Mouse (Mus musculus) left cerebral cortex, postnatal 4 days (tissue): Measurements from ENCODE around the gene Grk6. TPM values are rescaled to one million over a fixed set of nuclear protein-coding genes. Genes with fewer than 3 reads are reported as not detected.

Source experiments
- DNase-seq: peaks from one replicate; pipeline ENCODE4 v3.0.0-alpha.2; 2022
- intact Hi-C: fragments of 180-260 bp; cut with DNase I; formaldehyde crosslinking; loops from one replicate; pipeline ENCODE4 v1.15.1; 2025
- total RNA-seq, 2 experiments: library from RNA; stranded (reverse); gene quantifications; 2 replicates each; pipeline ENCODE4 v1.2.3; 2021

Gene Grk6
- total RNA-seq, 2 experiments from 2014 or later, result 73.8 to 78.8 TPM

DNA sequence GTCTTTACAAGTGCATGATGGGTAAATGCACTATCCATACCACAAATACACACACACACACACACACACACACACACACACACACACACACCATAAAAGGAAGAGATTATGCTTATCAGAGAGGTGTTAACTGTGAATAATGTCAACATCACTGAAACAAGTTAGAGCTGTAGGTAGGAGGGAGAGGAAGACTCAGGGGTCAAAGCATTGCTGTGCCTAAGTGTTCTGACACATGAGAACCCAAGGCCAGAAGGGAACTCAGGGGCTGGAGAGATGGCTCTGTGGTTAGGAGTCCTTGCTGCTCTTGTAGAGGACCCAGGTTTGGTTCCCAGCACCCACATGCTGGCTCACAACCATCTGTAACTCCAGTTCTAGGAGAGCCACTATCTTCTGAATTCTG lies 35.1 kb downstream of the Grk6 start:
- intact Hi-C loops, result loop anchor here (5.0 kb wide), 1 partner anchor 37 kb away; no protein-coding TSS in a partner anchor
- DNase-seq, result no peak

DNA sequence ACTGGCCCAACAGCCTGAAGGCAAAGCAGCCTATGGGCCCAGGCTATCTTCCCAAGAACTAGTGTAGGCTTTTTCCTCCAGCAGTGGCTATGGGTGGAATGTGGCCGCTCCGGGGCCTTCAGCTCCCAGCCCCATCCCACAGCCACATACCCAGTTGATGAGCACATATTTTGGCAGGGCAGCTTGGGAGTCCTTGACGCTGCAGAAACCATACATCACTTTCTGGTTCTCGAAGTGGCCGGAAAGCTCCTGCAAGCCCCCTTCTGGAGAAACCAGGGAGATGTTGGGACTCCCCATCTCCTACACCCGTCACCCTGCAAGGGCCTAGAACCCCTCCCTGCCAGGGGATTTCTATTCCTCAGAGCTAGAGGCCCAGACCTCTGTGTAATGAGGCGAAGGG lies 37.7 kb downstream of the Grk6 start:
- DNase-seq, result no peak
- intact Hi-C loops, result no loop called here

DNA sequence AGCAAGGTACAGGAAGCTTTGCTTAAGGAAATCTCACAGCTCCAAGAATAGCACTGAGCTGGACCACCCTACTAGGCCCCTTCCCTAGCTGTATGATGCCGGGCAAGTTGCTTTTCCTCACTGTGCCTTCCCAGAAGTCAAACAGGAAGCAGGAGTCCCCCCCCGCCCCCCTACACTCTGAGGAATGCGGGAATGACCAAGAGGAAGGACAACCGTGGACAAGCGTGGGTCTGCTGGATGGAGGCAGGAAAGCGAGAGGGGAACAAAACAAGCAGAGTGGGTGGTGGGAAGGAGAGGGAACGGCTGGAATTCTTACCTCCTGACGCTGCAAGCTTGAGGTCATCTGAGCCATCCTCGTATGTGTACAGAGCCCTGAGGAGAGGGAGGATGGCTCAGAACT lies 38.2 kb downstream of the Grk6 start:
- DNase-seq, result no peak
- intact Hi-C loops, result no loop called here

DNA sequence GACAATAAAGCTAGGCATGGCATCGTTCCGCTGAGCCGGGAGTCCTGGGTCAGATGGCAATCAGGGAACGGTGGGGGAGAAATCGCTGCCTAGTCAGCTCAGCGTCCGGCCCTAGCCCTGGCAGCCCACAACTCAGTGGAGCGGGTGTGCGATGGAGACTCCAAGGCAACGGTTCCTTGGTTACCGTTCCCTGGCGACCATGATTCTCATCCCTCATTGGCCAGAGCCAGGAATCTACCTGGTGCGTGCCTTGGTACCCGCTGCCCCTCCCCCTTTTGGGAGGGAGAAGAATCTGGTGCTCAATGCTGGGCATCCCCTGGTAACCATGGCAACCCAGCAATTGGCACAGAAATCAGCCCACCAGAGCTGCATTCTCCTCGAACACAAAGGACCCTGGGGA lies 38.7 kb downstream of the Grk6 start:
- intact Hi-C loops, result no loop called here
- peak; percentile 93 for DNase-seq

DNA sequence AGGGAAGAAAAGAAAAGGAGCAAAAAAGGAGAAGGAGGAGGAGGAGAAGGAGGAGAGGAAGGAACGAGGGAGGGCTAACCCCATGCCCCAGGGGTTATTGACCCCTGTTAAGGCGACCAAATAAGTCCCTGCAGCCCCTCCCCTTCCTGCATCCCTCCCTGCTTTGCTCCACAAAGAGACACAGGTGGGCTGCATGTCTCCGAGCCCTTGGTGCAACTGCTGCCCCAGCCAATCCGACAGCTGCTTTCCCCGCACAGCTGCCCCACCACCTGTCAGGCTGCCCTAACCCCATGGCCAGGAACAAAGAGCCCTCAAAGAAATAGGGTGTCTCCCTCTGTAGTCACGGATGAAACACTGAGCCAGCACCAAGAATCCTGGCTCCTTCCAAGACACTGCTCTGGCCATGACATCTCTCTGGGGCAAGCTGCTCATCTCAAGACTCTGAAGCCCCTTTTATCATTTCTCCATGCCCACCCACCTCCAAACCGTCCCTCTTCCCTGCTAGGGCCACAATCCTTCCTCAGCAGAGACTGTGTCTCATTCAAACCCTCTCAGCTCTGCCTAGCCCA lies 39.7 kb downstream of the Grk6 start:
- no peak for DNase-seq
- intact Hi-C loops, result no loop called here

DNA sequence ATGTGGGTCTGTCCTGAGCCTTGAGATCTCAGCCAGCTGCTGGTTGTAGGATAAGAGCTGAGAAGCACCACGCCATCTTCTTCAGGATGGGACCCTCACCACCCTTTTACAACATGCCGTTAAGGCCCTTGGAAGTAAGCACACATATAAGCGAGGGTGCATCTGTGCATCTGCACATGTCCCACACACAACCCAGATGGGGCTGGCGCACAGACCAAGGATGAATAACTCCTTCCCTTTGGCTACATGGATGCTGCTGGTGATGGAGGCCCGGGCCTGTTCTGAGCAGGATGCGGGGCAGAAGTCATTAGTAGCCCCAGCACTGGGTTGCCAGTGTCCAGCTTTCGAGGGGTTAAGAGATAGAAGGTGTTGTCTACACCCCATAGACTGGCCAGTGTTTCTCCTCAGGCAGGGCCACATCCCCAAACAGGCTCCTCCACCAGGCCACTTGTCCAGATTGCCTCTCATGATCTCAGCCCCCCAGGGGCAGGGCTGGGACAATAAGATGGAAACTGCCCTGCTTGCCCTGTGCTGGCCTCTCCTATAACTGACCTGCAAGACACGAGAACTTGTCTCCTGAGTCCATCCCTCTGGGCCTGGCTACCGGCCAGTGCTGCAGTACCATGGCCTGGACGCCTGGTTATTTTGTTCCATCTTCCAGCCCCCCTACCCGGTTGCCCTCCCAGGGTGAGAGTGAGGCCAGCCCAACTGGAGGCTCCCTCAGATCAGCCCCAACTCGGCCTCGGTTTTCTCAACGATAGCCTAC lies 41.3 kb downstream of the Grk6 start:
- intact Hi-C loops, result no loop called here
- peak; percentile 72 for DNase-seq

DNA sequence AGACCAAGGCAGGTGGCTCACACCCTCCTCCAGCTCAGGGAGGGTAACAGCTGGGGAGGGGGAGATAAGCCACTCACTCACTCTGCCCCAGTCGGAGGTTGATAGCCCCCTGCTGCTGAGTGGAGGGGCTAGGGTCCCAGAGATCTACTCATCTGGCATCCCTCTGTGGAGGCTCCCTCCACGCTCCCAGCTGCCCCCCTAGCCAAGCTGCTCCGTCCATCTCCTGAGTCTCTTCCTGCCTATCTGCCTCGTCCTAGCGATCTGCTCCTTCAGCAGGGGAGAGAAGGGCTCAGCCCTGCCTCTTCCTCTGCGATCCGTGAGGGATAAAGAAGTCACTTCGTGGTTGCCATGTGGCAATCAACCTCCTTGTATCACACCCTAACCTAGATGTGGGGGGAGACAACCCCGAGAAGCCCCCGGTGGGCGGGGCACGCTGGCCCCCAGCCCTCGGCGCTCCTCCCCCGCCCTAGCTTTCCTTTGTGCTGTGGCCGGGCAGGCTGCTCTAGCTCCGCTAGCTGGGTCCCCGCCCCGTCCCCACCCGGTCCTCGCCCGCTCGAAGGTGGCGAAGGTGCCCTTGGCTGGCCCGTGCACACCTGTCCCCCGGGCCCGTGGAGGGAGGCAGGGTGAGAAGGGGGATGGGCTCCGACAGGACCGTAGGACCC lies 42.2 kb downstream of the Grk6 start:
- intact Hi-C loops, result no loop called here
- DNase-seq, result peak; percentile 69

DNA sequence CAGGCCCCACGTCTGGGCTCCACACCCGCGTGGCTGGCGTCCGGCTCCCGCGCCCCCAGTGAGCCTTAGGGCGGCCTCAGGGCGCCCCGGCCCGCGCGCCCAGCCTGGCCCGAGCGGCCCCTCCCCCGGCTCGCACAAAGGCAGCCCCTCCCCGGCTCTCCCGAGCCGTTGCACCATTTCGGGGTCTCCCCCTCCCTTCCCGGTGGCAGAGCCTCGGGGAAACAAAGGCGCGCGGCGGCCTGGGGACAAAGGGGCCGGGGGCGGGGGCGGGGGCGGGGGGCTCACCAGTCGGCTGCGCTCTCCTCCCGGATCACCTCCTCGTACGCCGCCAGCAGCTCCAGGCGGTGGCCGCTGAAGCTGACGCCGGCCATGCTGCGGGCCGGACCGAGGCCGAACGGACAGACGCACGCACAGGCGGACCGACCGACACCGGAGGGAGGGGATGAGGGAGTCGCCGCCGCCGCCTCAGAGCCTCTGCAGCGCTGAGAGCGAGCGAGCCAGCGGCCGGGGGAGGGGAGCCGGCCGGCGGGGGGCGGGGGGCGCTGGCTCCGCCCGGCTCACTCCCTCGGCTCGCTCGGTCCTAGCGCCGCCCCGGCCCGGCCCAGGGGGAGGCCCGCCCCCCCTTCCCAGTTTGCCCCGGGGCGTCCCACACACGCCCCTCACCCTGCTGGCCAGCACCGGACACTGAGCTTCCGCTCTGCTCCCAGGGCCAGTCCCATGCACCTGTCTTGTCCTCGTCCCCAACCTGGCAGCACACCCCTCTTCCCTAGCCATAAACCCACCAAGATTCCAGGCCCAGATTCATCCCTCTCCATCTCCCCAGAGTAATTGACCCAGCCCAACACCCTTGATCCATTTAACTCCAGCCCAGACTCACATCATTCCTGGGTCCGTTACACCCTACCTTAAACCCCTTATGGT lies 43.0 kb downstream of the Grk6 start, which contains the start of gene Dbn1:
TSS of gene Dbn1 (minus strand) at position 534 of the 921 bp plus-strand sequence.
- DNase-seq, result peak; percentile 78
- intact Hi-C loops, result no loop called here

DNA sequence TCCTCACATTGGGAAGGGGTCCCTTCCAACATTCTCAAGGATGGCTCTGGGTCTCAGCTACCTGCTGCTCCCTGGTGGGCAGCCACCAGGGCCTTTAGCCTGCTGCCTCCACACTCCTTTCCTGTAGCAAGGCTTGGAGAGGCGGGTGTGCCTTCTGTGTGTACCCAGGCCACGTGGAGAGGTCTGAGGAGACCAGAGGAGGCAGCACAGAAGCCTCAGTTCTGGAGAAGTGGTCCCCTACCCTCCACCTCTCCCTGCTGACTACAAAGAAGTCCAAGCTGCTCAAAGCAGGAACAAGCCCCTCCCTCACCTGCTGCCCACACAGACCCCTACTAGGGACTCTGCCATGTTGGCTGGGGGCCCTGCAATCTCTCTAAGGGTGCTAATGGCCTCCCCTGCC lies 49.4 kb downstream of the Grk6 start:
- intact Hi-C loops, result no loop called here

DNA sequence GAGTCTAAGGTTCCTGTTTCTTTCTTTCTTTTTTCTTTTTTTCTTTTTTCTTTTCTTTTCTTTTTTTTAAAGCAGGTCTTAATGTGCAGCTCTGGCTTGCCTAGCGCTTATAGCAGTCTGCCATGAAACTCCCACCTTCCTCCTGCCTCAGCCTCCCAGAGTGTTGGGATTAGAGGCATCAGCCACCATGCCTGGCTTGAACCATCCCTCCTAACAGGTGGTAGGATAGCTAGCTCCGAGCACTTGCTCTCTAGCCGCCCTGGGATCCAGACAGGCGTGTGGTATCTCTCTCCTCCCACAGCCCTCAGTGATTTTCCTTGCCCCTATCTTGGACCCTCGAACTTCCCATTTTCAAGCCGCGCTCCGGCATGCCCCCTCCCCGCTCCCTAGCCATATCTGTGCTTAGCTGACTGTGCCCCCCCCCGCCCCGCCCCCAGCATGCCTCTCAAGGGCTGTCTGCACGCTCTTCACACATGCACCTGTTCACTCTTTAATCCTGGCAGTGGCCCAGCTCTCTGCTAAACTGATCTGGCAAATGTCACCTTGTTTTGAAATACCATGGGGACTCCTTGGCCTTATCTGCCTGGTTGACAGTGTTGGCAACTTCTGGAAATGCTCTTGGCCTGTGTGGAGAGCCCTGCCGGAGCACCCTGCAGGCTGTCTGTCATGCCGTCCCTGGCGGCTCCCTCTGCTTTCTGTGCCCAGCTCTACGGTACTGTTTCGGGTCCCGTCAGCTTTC lies 50.2 kb downstream of the Grk6 start:
- intact Hi-C loops, result no loop called here
- peak; percentile 74 for DNase-seq

More for the DNA sequence above, 49.4 kb downstream of the Grk6 start:
- DNase-seq, result no peak

DNA sequence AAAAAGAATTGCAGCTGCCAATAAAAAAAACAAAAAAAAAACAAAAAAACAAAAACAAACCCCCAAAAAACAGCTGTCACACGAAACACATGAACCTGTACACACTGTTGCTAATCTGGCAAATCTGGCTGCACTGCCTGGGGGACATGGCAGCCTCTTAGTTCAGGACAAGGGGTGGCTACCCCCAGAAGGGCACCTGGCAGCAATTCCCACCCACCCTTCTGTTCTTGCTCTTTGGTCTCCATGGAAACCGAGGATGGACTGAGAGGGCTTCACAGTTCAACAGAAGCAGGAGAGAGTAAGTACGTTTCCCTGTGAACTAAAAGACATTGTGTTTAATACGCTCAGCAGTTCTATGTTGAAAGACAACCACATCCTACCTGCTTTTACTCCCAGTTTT lies 50.8 kb downstream of the Grk6 start:
- intact Hi-C loops, result no loop called here
- peak; percentile 64 for DNase-seq

DNA sequence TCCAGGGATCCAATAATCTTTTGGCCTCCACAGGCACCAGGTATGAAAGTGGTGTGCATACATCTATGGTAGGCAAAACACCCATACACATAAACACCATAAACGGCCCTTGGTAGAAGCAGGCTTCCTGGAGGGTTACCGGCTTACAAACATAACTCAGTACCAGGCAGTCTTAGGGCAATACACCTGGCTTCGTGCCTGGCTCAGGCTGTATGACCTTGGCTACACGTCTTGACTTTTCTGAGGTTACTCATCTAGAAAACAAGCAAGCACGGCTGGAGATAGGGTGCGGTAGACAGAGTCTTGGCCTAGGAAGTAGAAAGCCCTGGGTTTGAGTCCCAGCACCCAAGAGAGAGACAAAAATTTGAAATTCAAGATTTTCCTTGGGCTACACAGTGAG lies 51.8 kb downstream of the Grk6 start:
- intact Hi-C loops, result no loop called here
- DNase-seq, result no peak

DNA sequence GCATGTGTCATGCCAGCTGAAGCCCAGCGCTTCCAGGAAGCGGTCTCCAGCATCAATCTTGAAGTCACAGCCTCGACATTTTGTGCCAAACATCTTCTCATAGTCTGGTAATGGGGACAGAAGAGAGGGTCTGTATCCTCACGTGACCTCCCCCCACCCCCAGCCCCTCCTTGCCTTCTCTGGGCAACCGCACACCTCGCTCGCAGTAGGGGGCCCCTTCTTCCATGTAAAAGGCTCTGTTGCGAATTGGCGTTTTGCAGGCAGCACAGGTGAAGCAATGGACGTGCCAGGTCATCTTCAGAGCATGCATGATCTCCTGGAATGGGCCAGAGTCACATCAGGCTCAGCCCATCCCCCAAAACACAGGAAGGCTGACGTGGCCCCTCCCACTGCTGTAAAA lies 54.0 kb downstream of the Grk6 start:
- DNase-seq, result no peak
- intact Hi-C loops, result no loop called here

DNA sequence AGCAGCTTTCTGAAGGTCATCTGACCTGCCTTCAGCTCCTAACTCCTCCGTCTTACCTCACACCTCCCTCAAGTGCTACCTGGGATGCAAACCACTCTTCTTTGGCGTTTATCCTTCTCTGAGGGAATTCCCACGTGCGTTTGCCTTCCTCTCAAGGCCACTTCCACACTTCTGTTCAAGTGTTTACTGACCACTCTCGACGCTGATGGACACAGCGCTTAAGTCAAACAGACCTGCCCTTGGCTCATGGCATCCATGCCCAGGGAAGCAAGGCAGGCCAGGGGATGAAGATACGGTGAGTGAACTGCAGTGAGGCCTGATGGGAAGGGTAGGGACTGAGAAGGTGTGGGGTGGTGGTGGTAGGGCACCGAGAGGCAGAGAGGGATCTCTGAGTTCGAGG lies 55.7 kb downstream of the Grk6 start:
- DNase-seq, result no peak
- intact Hi-C loops, result no loop called here

DNA sequence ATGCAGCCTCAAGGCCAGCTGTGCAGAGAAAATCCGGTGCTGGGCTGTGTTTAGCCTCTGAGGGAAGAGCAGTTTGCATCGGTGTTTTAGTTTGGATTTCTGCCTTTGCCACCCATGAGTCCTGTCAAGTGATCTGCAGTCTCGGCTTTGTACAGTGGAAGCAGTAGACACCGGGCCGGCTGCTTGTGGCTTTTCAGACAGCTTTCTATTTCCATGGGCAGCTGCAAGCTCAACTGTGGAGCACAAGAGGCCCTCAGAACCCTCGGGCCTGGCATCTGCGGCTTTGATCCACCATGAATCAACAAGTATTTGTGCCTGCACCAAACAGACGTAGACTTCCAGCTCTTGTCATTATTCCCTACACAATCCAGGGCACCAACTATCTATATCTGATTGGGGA lies 57.5 kb downstream of the Grk6 start:
- intact Hi-C loops, result no loop called here
- no peak for DNase-seq

DNA sequence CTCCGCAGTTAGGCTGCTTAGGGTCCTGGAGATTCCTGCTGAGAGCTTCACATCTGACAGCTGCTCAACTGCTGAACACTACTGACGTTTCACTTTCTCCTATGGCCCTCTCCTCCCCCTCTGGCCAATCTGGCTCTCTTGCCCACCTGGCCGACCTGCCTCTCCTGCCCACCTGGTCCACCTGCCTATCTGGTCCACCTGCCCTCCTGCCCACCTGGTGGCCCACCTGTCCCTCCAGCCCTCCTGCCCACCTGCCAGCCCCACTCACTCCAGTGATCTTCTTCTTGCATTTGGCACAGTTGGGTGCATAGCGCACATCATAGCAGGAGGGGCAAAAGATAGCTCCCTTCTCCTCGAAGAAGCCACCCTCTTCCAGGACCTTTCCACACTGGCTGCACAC lies 59.5 kb downstream of the Grk6 start:
- intact Hi-C loops, result no loop called here
- DNase-seq, result no peak

DNA sequence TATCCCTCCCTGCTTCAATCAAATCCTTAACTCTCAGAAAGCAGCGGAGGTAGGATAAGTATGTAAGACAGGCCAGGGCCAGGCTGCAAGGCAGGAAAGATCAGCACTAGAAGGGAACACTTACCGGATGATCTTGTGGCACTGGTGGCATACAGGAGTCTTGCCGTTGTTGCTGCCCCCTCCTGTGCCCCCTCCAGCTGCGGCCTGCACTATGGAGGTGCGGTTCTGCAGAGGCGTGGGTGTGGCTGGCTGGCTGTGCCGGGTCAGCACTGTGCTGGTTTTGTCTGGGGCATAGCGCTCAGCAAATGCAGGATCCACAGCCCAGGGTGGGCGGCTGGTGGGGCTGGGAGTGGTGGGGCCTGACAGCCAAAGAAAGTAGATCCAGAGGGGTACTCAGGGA lies 60.9 kb downstream of the Grk6 start:
- intact Hi-C loops, result no loop called here

DNA sequence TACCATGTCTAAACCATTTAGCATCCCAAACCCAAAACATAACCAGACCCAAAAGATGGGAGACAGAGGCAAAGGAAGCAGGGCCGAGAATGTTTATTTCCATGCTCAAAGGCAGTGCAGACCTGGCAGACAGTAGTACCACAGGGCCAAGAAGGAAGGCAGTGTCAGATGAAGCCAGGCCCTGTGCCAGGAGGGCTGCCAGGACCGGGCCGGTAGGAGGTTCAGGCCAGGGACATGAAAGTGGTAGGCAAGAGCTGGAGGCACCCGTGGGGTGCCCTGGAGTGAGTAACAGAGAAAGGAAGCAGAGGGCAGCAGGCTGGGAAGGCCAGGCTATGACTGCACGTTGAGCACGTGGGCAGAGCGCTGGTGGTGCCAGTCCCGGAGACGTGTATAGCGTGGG lies 61.8 kb downstream of the Grk6 start:
- DNase-seq, result peak; percentile 58
- intact Hi-C loops, result no loop called here

More for the DNA sequence above, 60.9 kb downstream of the Grk6 start:
- no peak for DNase-seq

DNA sequence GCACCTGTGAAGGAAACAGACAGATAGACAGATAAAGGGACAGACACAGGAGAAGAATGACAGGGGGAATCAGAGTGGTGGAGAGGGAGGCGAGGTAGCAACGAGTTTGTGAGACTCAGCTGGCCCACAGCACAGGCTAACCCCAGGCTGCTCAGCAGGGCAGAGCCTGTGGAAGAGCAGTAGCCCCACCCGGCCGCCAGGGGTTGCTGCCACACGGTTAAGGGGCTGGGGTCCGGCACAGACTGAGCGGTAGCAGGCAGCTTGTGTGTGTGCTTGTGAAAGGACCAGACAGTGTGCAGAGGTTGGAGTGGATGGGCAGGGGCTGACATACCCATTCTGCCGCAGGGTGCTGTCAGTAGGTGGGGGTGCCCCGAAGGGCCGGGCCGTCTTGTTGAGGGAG lies 63.0 kb downstream of the Grk6 start:
- DNase-seq, result no peak
- intact Hi-C loops, result no loop called here

DNA sequence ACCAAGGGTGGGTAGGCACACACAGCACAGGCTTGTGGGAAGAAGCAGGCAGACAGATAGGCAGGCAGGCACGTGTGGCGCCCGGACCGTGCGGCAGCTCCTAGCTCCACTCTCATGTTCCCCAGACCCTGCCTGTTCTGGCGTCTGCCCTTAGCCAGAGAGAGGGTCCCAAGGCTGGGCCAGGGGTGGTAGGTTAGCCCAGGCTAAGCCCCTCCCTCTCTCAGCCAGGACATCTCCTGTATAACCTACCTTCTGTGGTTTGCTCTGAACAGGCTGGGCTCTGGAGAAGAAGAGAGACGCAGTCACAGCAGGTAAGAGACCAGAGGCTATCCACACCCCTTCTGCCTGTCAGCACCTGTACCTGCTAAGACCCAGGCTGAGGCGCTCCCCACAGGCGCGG lies 63.7 kb downstream of the Grk6 start:
- intact Hi-C loops, result no loop called here
- no peak for DNase-seq
